Mouse (Mus musculus) liver, embryonic 16.5 days (tissue): ENCODE results near the gene Peak1. TPM values are rescaled to one million over a fixed set of nuclear protein-coding genes. Genes with fewer than 3 reads are reported as not detected.

Source experiments
- ATAC-seq: fragments of 200-750 bp; cut with Nextera tagmentation; 2 replicates; pipeline ENCODE4 v1.8.0; 2017; ENCODE audit warnings: low read depth, mild to moderate bottlenecking, moderate number of reproducible peaks, moderate library complexity
- H3K27ac ChIP-seq: fragments of 300-500 bp; sonication (generic); 2 replicates; pipeline ENCODE4 v1.5.1; 2014; ENCODE audit warnings: mild to moderate bottlenecking, low read length
- H3K27me3 ChIP-seq: fragments of 300-500 bp; sonication (generic); 2 replicates; pipeline ENCODE4 v1.6.1; 2014; ENCODE audit warnings: low read depth, low read length, mixed read lengths; ENCODE audit not compliant: control insufficient read depth, insufficient read depth
- H3K36me3 ChIP-seq: fragments of 300-500 bp; sonication (generic); 2 replicates; pipeline ENCODE4 v1.6.1; 2014; ENCODE audit warnings: mild to moderate bottlenecking; ENCODE audit not compliant: control insufficient read depth, insufficient read depth
- H3K4me1 ChIP-seq: fragments of 300-500 bp; sonication (generic); 2 replicates; pipeline ENCODE4 v1.6.1; 2014; ENCODE audit warnings: low read depth, low read length, mixed read lengths; ENCODE audit not compliant: control insufficient read depth
- H3K4me2 ChIP-seq: fragments of 300-500 bp; sonication (generic); 2 replicates; pipeline ENCODE4 v1.6.1; 2014; ENCODE audit warnings: low read depth, low read length, mixed read lengths
- H3K4me3 ChIP-seq: fragments of 300-500 bp; sonication (generic); 2 replicates; pipeline ENCODE4 v1.5.1; 2014; ENCODE audit warnings: low read depth, mild to moderate bottlenecking, low read length
- H3K9ac ChIP-seq: fragments of 300-500 bp; sonication (generic); 2 replicates; pipeline ENCODE4 v1.6.1; 2014; ENCODE audit warnings: low read depth, low read length
- H3K9me3 ChIP-seq: fragments of 300-500 bp; sonication (generic); replicated peaks from 2 replicates; pipeline ENCODE4 v1.6.1; 2016; ENCODE audit warnings: low read length; ENCODE audit not compliant: control insufficient read depth
- WGBS: fragments of 180-500 bp; shearing (Covaris S2); extraction: QIAGEN DNeasy Blood & Tissue Kit; methylation state at CpG from one replicate; pipeline ENCODE4 v1.1.7; 2014; ENCODE audit not compliant: insufficient replicate concordance; 5-methylcytosine and 5-hydroxymethylcytosine counted together
- polyA plus RNA-seq: library from polyadenylated mRNA; unstranded; fragments of >200 nt; fragmentation: Nextera tagmentation; extraction: Ambion mirVana; gene quantifications from 2 replicates; pipeline ENCODE4 v1.2.1, GENCODE M21; 2015

Gene Peak1
- polyA plus RNA-seq, 1 experiment from 2014 or later, result 2.8 TPM

- H3K27me3 ChIP-seq, result no peaks in the 10 kb centered on the region
- ATAC-seq, result no peak
Observed at GRCm38 (mm10) chr9:56255676-56256432, 162.0 kb downstream of the Peak1 start.

DNA sequence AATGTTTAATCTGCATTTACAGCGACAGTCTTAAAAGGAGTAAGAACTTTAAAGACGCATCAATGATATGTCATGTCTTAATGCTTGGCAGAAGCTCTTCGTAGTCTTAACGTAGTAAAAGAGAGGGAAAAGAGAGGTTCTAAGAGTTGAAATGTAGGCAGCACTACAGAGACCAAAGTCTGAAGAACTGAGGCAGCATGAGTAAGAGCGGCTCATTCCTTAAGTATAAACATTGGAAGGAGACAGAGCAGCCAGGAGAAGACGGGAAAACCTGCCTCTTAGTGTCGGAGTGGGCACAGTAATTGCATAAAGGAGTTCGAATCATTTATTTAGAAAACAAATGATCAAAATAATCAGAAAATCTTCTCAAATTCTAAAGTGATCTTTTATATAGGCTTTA, 173.5 kb downstream of the Peak1 start:
- ATAC-seq, result no peak
- H3K9ac ChIP-seq, result no peak overlapping the region
- WGBS, result 77% methylated on average over 8 of the region's 8 CpGs
- no peaks in the 10 kb centered on the region for H3K9me3 ChIP-seq
- no peak overlapping the region for H3K27ac ChIP-seq
- H3K36me3 ChIP-seq, result no peaks in the 10 kb centered on the region
- H3K27me3 ChIP-seq, result no peaks in the 10 kb centered on the region
- H3K4me1 ChIP-seq, result no peaks in the 10 kb centered on the region
- no peak overlapping the region for H3K4me2 ChIP-seq
- no peak overlapping the region for H3K4me3 ChIP-seq

More at GRCm38 (mm10) chr9:56255676-56256432, 162.0 kb downstream of the Peak1 start:
- Histone ChIP-seq H3K27ac (no peak overlapping the region), H3K4me3 (no peak overlapping the region), H3K4me2 (no peak overlapping the region), H3K36me3 (no peaks in the 10 kb centered on the region), H3K9ac (no peak overlapping the region), H3K9me3 (peaks cover 5% of the 10 kb centered on the region), H3K4me1 (no peaks in the 10 kb centered on the region)
- 68% methylated on average over 6 of the region's 6 CpGs for WGBS

DNA sequence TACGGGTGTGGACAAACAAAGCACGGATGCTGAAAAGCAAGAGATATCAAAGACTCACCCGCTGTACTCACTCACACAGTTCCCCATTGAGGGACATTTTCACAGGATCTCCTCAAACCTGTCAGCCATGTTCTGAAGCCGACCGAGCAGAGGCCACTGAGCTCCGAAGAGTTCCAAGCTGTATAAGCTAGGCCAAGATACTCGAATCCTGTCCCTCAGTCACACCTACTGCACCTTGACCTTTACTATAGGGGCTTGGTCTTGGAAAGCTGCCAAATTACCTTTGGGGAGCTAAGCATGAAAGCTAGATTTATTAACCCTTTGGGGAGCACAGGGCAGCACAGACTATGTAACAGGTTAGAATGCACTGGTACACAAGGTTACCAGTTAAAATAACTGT, 174.0 kb downstream of the Peak1 start:
- no peak overlapping the region for H3K4me3 ChIP-seq
- no peaks in the 10 kb centered on the region for H3K9me3 ChIP-seq
- H3K4me1 ChIP-seq, result no peaks in the 10 kb centered on the region
- no peaks in the 10 kb centered on the region for H3K27me3 ChIP-seq
- WGBS, result 69% methylated on average over 7 of the region's 7 CpGs
- no peak overlapping the region for H3K27ac ChIP-seq
- no peaks in the 10 kb centered on the region for H3K36me3 ChIP-seq
- ATAC-seq, result no peak; the same call in 1 of the 2 replicates
- no peak overlapping the region for H3K9ac ChIP-seq
- peak overlapping the region; percentile 13; the same call in 1 of the 2 replicates for H3K4me2 ChIP-seq

- Histone ChIP-seq H3K36me3 (no peaks in the 10 kb centered on the region), H3K27ac (no peak overlapping the region), H3K4me3 (no peak overlapping the region), H3K27me3 (no peaks in the 10 kb centered on the region), H3K4me2 (no peak overlapping the region), H3K9ac (no peak overlapping the region), H3K4me1 (no peaks in the 10 kb centered on the region), H3K9me3 (no peaks in the 10 kb centered on the region)
- 66% methylated on average over 3 of the region's 3 CpGs for WGBS
- no peak for ATAC-seq
Observed at GRCm38 (mm10) chr9:56242686-56243085, 175.2 kb downstream of the Peak1 start.

- Histone ChIP-seq H3K36me3 (no peaks in the 10 kb centered on the region), H3K4me3 (no peak overlapping the region), H3K27ac (no peak overlapping the region), H3K9ac (no peak overlapping the region), H3K27me3 (no peaks in the 10 kb centered on the region), H3K9me3 (no peaks in the 10 kb centered on the region), H3K4me2 (no peak overlapping the region), H3K4me1 (no peaks in the 10 kb centered on the region)
- no peak for ATAC-seq
- 75% methylated on average over 5 of the region's 5 CpGs for WGBS
Observed at GRCm38 (mm10) chr9:56241076-56241475, 176.8 kb downstream of the Peak1 start.

- H3K27me3 ChIP-seq, result no peaks in the 10 kb centered on the region
- H3K4me2 ChIP-seq, result no peak overlapping the region
- H3K9ac ChIP-seq, result no peak overlapping the region
- no peak overlapping the region for H3K27ac ChIP-seq
- no peaks in the 10 kb centered on the region for H3K9me3 ChIP-seq
- 59% methylated on average over 6 of the region's 6 CpGs for WGBS
- ATAC-seq, result no peak
- no peak overlapping the region for H3K4me3 ChIP-seq
- H3K36me3 ChIP-seq, result no peaks in the 10 kb centered on the region
- no peaks in the 10 kb centered on the region for H3K4me1 ChIP-seq
Observed at GRCm38 (mm10) chr9:56235871-56236298, 182.0 kb downstream of the Peak1 start.

GRCm38 (mm10) chr9:56235281-56235680, 182.6 kb downstream of the Peak1 start:
- H3K4me1 ChIP-seq, result no peaks in the 10 kb centered on the region
- 77% methylated on average over 5 of the region's 5 CpGs for WGBS
- H3K4me3 ChIP-seq, result no peak overlapping the region
- H3K9me3 ChIP-seq, result no peaks in the 10 kb centered on the region
- H3K36me3 ChIP-seq, result no peaks in the 10 kb centered on the region
- no peak overlapping the region for H3K27ac ChIP-seq
- H3K9ac ChIP-seq, result no peak overlapping the region
- H3K4me2 ChIP-seq, result no peak overlapping the region
- no peaks in the 10 kb centered on the region for H3K27me3 ChIP-seq
- ATAC-seq, result no peak

DNA sequence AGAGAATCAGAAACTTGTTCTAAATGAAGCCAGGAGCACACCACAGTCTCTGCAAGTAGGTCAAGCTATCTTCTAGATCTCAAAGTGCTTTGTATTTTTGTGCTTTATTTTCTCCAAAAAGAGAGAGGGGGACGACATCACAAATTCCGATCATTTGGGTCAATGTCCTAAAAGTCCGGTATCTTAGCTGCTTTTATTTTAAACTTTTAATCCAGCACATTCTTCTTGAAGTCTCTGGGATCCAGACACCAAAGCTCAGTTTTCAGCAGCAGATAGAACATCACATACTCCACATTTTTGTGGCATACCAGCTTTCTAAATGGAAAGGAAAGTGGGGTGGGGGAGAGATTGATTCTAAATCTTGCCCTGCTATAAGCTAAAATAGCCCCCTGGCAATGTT, 183.3 kb downstream of the Peak1 start:
- H3K4me2 ChIP-seq, result no peak overlapping the region
- H3K36me3 ChIP-seq, result no peaks in the 10 kb centered on the region
- ATAC-seq, result no peak
- no peak overlapping the region for H3K27ac ChIP-seq
- H3K27me3 ChIP-seq, result no peaks in the 10 kb centered on the region
- H3K9ac ChIP-seq, result no peak overlapping the region
- no peak overlapping the region for H3K4me3 ChIP-seq
- no peaks in the 10 kb centered on the region for H3K4me1 ChIP-seq
- no peaks in the 10 kb centered on the region for H3K9me3 ChIP-seq
- 83% methylated on average over 3 of the region's 3 CpGs for WGBS

- H3K27ac ChIP-seq, result no peak overlapping the region
- no peaks in the 10 kb centered on the region for H3K9me3 ChIP-seq
- H3K9ac ChIP-seq, result no peak overlapping the region
- no peaks in the 10 kb centered on the region for H3K36me3 ChIP-seq
- ATAC-seq, result no peak
- no peaks in the 10 kb centered on the region for H3K27me3 ChIP-seq
- no peak overlapping the region for H3K4me3 ChIP-seq
- no peak overlapping the region for H3K4me2 ChIP-seq
- 66% methylated on average over 2 of the region's 2 CpGs for WGBS
- H3K4me1 ChIP-seq, result no peaks in the 10 kb centered on the region
Observed at GRCm38 (mm10) chr9:56233316-56233715, 184.6 kb downstream of the Peak1 start.
